Mouse (Mus musculus) layer of hippocampus, adult 2 months (tissue): ENCODE data around the gene Utp3. TPM values are rescaled to one million over a fixed set of nuclear protein-coding genes. Genes with fewer than 3 reads are reported as not detected.
A peak's percentile ranks its signal among the peaks of the same experiment; 100 is the strongest.

Experiments
- DNase-seq, 2 experiments: peaks; one replicate each; pipeline ENCODE4 v3.0.0; 2022; ENCODE audit warnings: low spot score in 2 of 2
- H3K27ac ChIP-seq: fragments of 200-600 bp; 2 replicates; pipeline ENCODE4 v1.8.1; 2022
- H3K4me3 ChIP-seq: fragments of 200-600 bp; 2 replicates; pipeline ENCODE4 v1.8.1; 2022; ENCODE audit warnings: mild to moderate bottlenecking
- CTCF ChIP-seq: fragments of 200-600 bp; conservative IDR thresholded peaks from 2 replicates; pipeline ENCODE4 v1.8.1; 2022; ENCODE audit warnings: antibody characterized with exemption, mild to moderate bottlenecking, moderate library complexity
- total RNA-seq, 2 experiments: library from RNA; stranded (reverse); gene quantifications; 2 replicates each; pipeline ENCODE4 v1.2.3; 2021

Utp3 gene
- total RNA-seq, 2 experiments from 2014 or later, result 29.2 to 30.3 TPM

GRCm38 (mm10) chr5:88558991-88559390 lies 4.7 kb downstream of the Utp3 start:
- TF ChIP-seq CTCF, result no peak
- DNase-seq, result no peak
- no peak overlapping the region for H3K27ac ChIP-seq
- H3K4me3 ChIP-seq, result no peak overlapping the region

- no peak overlapping the region for H3K27ac ChIP-seq
Observed at GRCm38 (mm10) chr5:88561080-88561814, 7.0 kb downstream of the Utp3 start.

GRCm38 (mm10) chr5:88562863-88563780 lies 8.9 kb downstream of the Utp3 start:
- Histone ChIP-seq H3K4me3 (no peak overlapping the region), H3K27ac (no peak overlapping the region)
- peak; percentile 43 for TF ChIP-seq CTCF
- no peak for DNase-seq

More at GRCm38 (mm10) chr5:88561080-88561814, 7.0 kb downstream of the Utp3 start:
- DNase-seq, result no peak
- no peak for TF ChIP-seq CTCF
- no peak overlapping the region for H3K4me3 ChIP-seq

DNA sequence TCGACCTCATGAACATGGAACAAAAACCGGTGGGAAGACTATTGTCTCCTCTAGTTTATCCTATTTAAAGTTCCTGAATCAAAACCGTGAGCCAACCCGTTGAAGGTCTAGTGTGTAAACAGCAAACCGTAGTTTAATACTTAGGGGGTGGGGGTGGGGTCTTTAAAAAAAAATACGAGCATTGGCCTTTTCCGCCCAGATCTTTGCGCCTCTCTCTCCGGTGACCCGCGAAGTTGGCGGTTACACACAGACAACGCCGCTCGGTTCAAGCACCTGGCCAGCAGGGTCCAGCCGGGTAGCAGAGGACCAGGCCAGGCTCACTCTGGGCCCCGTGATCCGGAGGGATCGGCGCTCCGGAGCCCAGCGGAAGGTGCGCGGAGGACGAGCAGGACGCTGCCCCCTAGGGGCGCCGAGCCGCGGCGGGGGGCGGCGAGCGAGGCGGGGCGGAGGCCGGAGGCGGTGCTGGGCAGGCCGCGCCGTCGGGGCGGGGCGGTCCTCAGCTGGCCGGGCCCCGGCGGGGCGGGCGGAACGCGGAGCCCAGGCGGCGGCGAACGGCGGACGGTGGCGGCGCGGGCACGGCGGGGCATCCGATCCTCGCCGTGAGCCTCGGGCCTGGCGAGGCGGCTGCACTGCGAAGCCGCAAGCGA lies 10.4 kb downstream of the Utp3 start, which contains the start of gene Rufy3:
Rufy3 (plus strand) TSS at position 540 of the 647 bp plus-strand sequence.
- peak within 1 kb of the TSS; percentile 71 for H3K4me3 ChIP-seq
- DNase-seq, result peak; percentile 57 to 72
- peak within 1 kb of the TSS; percentile 89 for H3K27ac ChIP-seq
- TF ChIP-seq CTCF, result peak; percentile 70

- peak overlapping the region; percentile 74 for H3K27ac ChIP-seq
- peak; percentile 39 for TF ChIP-seq CTCF
- DNase-seq, result peak in 1 of 2 experiments; percentile 54
- H3K4me3 ChIP-seq, result peak overlapping the region; percentile 71
Observed at GRCm38 (mm10) chr5:88565148-88566033, 11.1 kb downstream of the Utp3 start.

- peak overlapping the region; percentile 71 for H3K4me3 ChIP-seq
- TF ChIP-seq CTCF, result no peak
Observed at GRCm38 (mm10) chr5:88566034-88566841, 12.0 kb downstream of the Utp3 start.

GRCm38 (mm10) chr5:88569541-88569940 lies 15.3 kb downstream of the Utp3 start:
- no peak for TF ChIP-seq CTCF
- no peak overlapping the region for H3K27ac ChIP-seq

More at GRCm38 (mm10) chr5:88566034-88566841, 12.0 kb downstream of the Utp3 start:
- peak in 1 of 2 experiments; percentile 8 for DNase-seq
- peak overlapping the region; percentile 74; the same call in 1 of the 2 replicates for H3K27ac ChIP-seq

GRCm38 (mm10) chr5:88574829-88575228 lies 20.6 kb downstream of the Utp3 start:
- Histone ChIP-seq H3K4me3 (no peak overlapping the region), H3K27ac (no peak overlapping the region)
- no peak for TF ChIP-seq CTCF
- DNase-seq, result no peak

More at GRCm38 (mm10) chr5:88569541-88569940, 15.3 kb downstream of the Utp3 start:
- no peak overlapping the region for H3K4me3 ChIP-seq
- DNase-seq, result no peak

- Histone ChIP-seq H3K27ac (no peak overlapping the region), H3K4me3 (no peak overlapping the region)
- no peak for DNase-seq
- TF ChIP-seq CTCF, result no peak
Observed at GRCm38 (mm10) chr5:88575506-88576338, 21.5 kb downstream of the Utp3 start.

GRCm38 (mm10) chr5:88580681-88581080 lies 26.4 kb downstream of the Utp3 start:
- Histone ChIP-seq H3K27ac (no peak overlapping the region), H3K4me3 (no peak overlapping the region)
- no peak for TF ChIP-seq CTCF
- no peak for DNase-seq
